Mouse (Mus musculus) limb, embryonic 14.5 days (tissue): Measurements from ENCODE around the gene Tppp3. TPM values are rescaled to one million over a fixed set of nuclear protein-coding genes. Genes with fewer than 3 reads are reported as not detected.

ENCODE experiments used
- ATAC-seq: fragments of 200-750 bp; cut with Nextera tagmentation; 2 replicates; pipeline ENCODE4 v1.8.0; 2017; ENCODE audit warnings: low read depth, moderate number of reproducible peaks, moderate TSS enrichment; ENCODE audit not compliant: low FRiP score
- DNase-seq: peaks from one replicate; pipeline ENCODE4 v3.0.0-alpha.2; 2015; ENCODE audit warnings: low spot score
- H3K27ac ChIP-seq: fragments of 300-500 bp; sonication (generic); replicated peaks from 2 replicates; pipeline ENCODE4 v1.5.1; 2014; ENCODE audit warnings: low read depth, mild to moderate bottlenecking, low read length, moderate library complexity, mixed read lengths
- H3K27me3 ChIP-seq: fragments of 300-500 bp; sonication (generic); 2 replicates; pipeline ENCODE4 v1.6.1; 2014; ENCODE audit warnings: low read length, mixed read lengths; ENCODE audit not compliant: control insufficient read depth, insufficient read depth
- H3K36me3 ChIP-seq: fragments of 300-500 bp; sonication (generic); 2 replicates; pipeline ENCODE4 v1.6.1; 2014; ENCODE audit warnings: mild to moderate bottlenecking, low read length, moderate library complexity, mixed read lengths; ENCODE audit not compliant: control insufficient read depth, insufficient read depth
- H3K4me1 ChIP-seq: fragments of 300-500 bp; sonication (generic); 2 replicates; pipeline ENCODE4 v1.6.1; 2014; ENCODE audit warnings: antibody characterized with exemption, low read length, mixed read lengths; ENCODE audit not compliant: control insufficient read depth, insufficient read depth
- H3K4me2 ChIP-seq: fragments of 300-500 bp; sonication (generic); replicated peaks from 2 replicates; pipeline ENCODE4 v1.6.1; 2014; ENCODE audit warnings: low read depth, mild to moderate bottlenecking, low read length, moderate library complexity; ENCODE audit not compliant: severe bottlenecking
- H3K4me3 ChIP-seq: fragments of 300-500 bp; sonication (generic); replicated peaks from 2 replicates; pipeline ENCODE4 v1.5.1; 2014; ENCODE audit warnings: low read length
- H3K9ac ChIP-seq: fragments of 300-500 bp; sonication (generic); 2 replicates; pipeline ENCODE4 v1.6.1; 2014; ENCODE audit warnings: mild to moderate bottlenecking, low read depth, low read length, moderate library complexity; ENCODE audit not compliant: severe bottlenecking
- H3K9me3 ChIP-seq: fragments of 300-500 bp; sonication (generic); 2 replicates; pipeline ENCODE4 v1.6.1; 2016; ENCODE audit warnings: low read length; ENCODE audit not compliant: control insufficient read depth
- POLR2A ChIP-seq: fragments of 200-500 bp; IDR thresholded peaks from 2 replicates; pipeline ENCODE4 v1.8.0; 2012; ENCODE audit warnings: inconsistent platforms, mild to moderate bottlenecking, moderate library complexity, borderline replicate concordance; ENCODE audit not compliant: insufficient read depth, insufficient read length; ENCODE audit errors: extremely low read depth
- WGBS: fragments of 180-500 bp; shearing (Covaris S2); extraction: QIAGEN DNeasy Blood & Tissue Kit; methylation state at CpG from one replicate; pipeline ENCODE4 v1.1.7; 2014; 5-methylcytosine and 5-hydroxymethylcytosine counted together
- polyA plus RNA-seq, 2 experiments: library from polyadenylated mRNA; depleted of rRNA in 1 of 2; stranded (reverse) in 1 of 2; unstranded in 1 of 2; fragments of >200 nt; fragmentation: Nextera tagmentation in 1 of 2; extraction: Ambion mirVana in 1 of 2; gene quantifications; 2 replicates each; pipeline versions ENCODE4 v1.2.1 to v1.2.3; 2012 to 2014

Tppp3 gene
- polyA plus RNA-seq (2012; rRNA removed) (107 and 130 TPM in 2 replicates), polyA plus RNA-seq (2014; fragmentation: Nextera tagmentation; extraction: Ambion mirVana) (123 and 164 TPM in 2 replicates)

GRCm38 (mm10) chr8:105471314-105472015, at the start of gene Tppp3:
TSS of gene Tppp3 (minus strand) at chr8:105471526.
- peak within 1 kb of the TSS; percentile 64 for H3K4me2 ChIP-seq
- H3K4me3 ChIP-seq, result peak within 1 kb of the TSS; percentile 23
- no peaks in the 10 kb centered on the region for H3K9me3 ChIP-seq
- ATAC-seq, result peak; percentile 92
- peaks cover 29% of the 10 kb centered on the region for H3K36me3 ChIP-seq
- peak within 1 kb of the TSS; percentile 50 for H3K9ac ChIP-seq
- TF ChIP-seq POLR2A, result no peak
- DNase-seq, result peak; percentile 92
- H3K4me1 ChIP-seq, result peaks cover 26% of the 10 kb centered on the region
- WGBS, result 8% methylated on average over 19 of the region's 25 CpGs
- peak within 1 kb of the TSS; percentile 43; the same call in 1 of the 2 replicates for H3K27ac ChIP-seq
- peaks cover 11% of the 10 kb centered on the region for H3K27me3 ChIP-seq

GRCm38 (mm10) chr8:105521061-105521460, 49.7 kb upstream of the Tppp3 start:
- no peak for TF ChIP-seq POLR2A
- Histone ChIP-seq H3K9me3 (no peaks in the 10 kb centered on the region), H3K27ac (no peak overlapping the region), H3K4me3 (no peak overlapping the region), H3K4me2 (no peak overlapping the region), H3K9ac (no peak overlapping the region; the same call in 1 of the 2 replicates), H3K4me1 (peaks cover 33% of the 10 kb centered on the region), H3K27me3 (no peaks in the 10 kb centered on the region), H3K36me3 (peaks cover 28% of the 10 kb centered on the region)
- DNase-seq, result no peak
- ATAC-seq, result no peak
- 0% methylated on average over 3 of the region's 3 CpGs for WGBS

- ATAC-seq, result no peak
- TF ChIP-seq POLR2A, result no peak
- Histone ChIP-seq H3K27ac (no peak overlapping the region), H3K4me3 (no peak overlapping the region), H3K4me2 (no peak overlapping the region), H3K9ac (no peak overlapping the region), H3K36me3 (peaks cover 28% of the 10 kb centered on the region), H3K9me3 (no peaks in the 10 kb centered on the region), H3K27me3 (no peaks in the 10 kb centered on the region), H3K4me1 (peaks cover 34% of the 10 kb centered on the region)
- 31% methylated on average over 5 of the region's 5 CpGs for WGBS
- no peak for DNase-seq
These were observed 49.2 kb upstream of the Tppp3 start for GRCm38 (mm10) chr8:105520521-105520920.

GRCm38 (mm10) chr8:105519591-105519990, 48.3 kb upstream of the Tppp3 start:
- H3K27me3 ChIP-seq, result no peaks in the 10 kb centered on the region
- peak overlapping the region; percentile 56 for H3K4me3 ChIP-seq
- no peak for ATAC-seq
- peaks cover 34% of the 10 kb centered on the region for H3K4me1 ChIP-seq
- no peak for TF ChIP-seq POLR2A
- no peak overlapping the region for H3K9ac ChIP-seq
- peaks cover 21% of the 10 kb centered on the region for H3K36me3 ChIP-seq
- no peak overlapping the region for H3K27ac ChIP-seq
- WGBS, result 5% methylated on average over 2 of the region's 2 CpGs
- no peaks in the 10 kb centered on the region for H3K9me3 ChIP-seq
- DNase-seq, result no peak
- peak overlapping the region; percentile 97 for H3K4me2 ChIP-seq

- H3K9ac ChIP-seq, result peak within 1 kb of the TSS; percentile 62
- H3K4me3 ChIP-seq, result peak within 1 kb of the TSS; percentile 56
- TF ChIP-seq POLR2A, result no peak
- under 1% methylated on average over 54 of the region's 68 CpGs for WGBS
- peaks cover 15% of the 10 kb centered on the region for H3K36me3 ChIP-seq
- peak within 1 kb of the TSS; percentile 97 for H3K4me2 ChIP-seq
- no peaks in the 10 kb centered on the region for H3K9me3 ChIP-seq
- no peaks in the 10 kb centered on the region for H3K27me3 ChIP-seq
- DNase-seq, result peak; percentile 27
- ATAC-seq, result peak; percentile 51
- H3K27ac ChIP-seq, result peak within 1 kb of the TSS; percentile 61
- peaks cover 34% of the 10 kb centered on the region for H3K4me1 ChIP-seq
These were observed 47.3 kb upstream of the Tppp3 start, which contains the start of gene Hsd11b2 for GRCm38 (mm10) chr8:105518436-105519313. TSS of gene Hsd11b2 (plus strand) at chr8:105518755.
